Mouse (Mus musculus): Measurements from ENCODE around the gene Ubald2. TPM values are rescaled to one million over a fixed set of nuclear protein-coding genes. Genes with fewer than 3 reads are reported as not detected.
A peak's percentile ranks its signal among the peaks of the same experiment; 100 is the strongest.

Gene Ubald2
- polyA plus RNA-seq (2016; fragmentation: Nextera tagmentation; extraction: Ambion mirVana), result 53.8 and 72.3 TPM in 2 replicates

- ATAC-seq (ENCODE audit: low FRiP score, low read depth), result peak; percentile 96
- Histone ChIP-seq H3K27ac (peak within 1 kb of the TSS; percentile 84), H3K27me3 (replicated peaks) (no peaks in the 10 kb centered on the region), H3K4me2 (replicated peaks) (peak within 1 kb of the TSS; percentile 84), H3K36me3 (peaks cover 21% of the 10 kb centered on the region), H3K9me3 (no peaks in the 10 kb centered on the region), H3K4me1 (peaks cover 29% of the 10 kb centered on the region), H3K4me3 (peak within 1 kb of the TSS; percentile 95), H3K9ac (peak within 1 kb of the TSS; percentile 97)
- WGBS, result 2% methylated on average over 66 of the region's 66 CpGs
Observed at GRCm38 (mm10) chr11:116433356-116434286, at the start of gene Ubald2. TSS of gene Ubald2 (plus strand) at chr11:116434094.

GRCm38 (mm10) chr11:116384171-116384570 is 49.7 kb upstream of the Ubald2 start:
- ATAC-seq (ENCODE audit: low FRiP score, low read depth), result no peak

GRCm38 (mm10) chr11:116385999-116386398 is 47.9 kb upstream of the Ubald2 start:
- H3K9me3 ChIP-seq, result no peaks in the 10 kb centered on the region
- no peak overlapping the region for H3K27ac ChIP-seq
- peaks cover 8% of the 10 kb centered on the region; the same call in 1 of the 2 replicates for H3K36me3 ChIP-seq
- H3K4me2 ChIP-seq (replicated peaks), result no peak overlapping the region; the same call in 1 of the 2 replicates
- no peaks in the 10 kb centered on the region for H3K27me3 ChIP-seq (replicated peaks)
- H3K4me3 ChIP-seq, result no peak overlapping the region
- 66% methylated on average over 5 of the region's 5 CpGs for WGBS
- no peak overlapping the region for H3K9ac ChIP-seq
- H3K4me1 ChIP-seq, result peaks cover 19% of the 10 kb centered on the region
- ATAC-seq (ENCODE audit: low FRiP score, low read depth), result no peak

More at GRCm38 (mm10) chr11:116384171-116384570, 49.7 kb upstream of the Ubald2 start:
- H3K4me2 ChIP-seq (replicated peaks), result no peak overlapping the region
- no peaks in the 10 kb centered on the region for H3K9me3 ChIP-seq
- H3K9ac ChIP-seq, result no peak overlapping the region
- H3K27me3 ChIP-seq (replicated peaks), result no peaks in the 10 kb centered on the region
- H3K27ac ChIP-seq, result no peak overlapping the region
- peaks cover 8% of the 10 kb centered on the region; the same call in 1 of the 2 replicates for H3K36me3 ChIP-seq
- 85% methylated on average over 11 of the region's 11 CpGs for WGBS
- H3K4me1 ChIP-seq, result peaks cover 19% of the 10 kb centered on the region
- no peak overlapping the region for H3K4me3 ChIP-seq

- peak overlapping the region; percentile 47 for H3K4me2 ChIP-seq (replicated peaks)
- H3K27ac ChIP-seq, result 0 out of 2 replicates have a peak overlapping the region, but pooled peaks have one; percentile 23
- 19% methylated on average over 14 of the region's 16 CpGs for WGBS
- peaks cover 5% of the 10 kb centered on the region; the same call in 1 of the 2 replicates for H3K36me3 ChIP-seq
- peaks cover 19% of the 10 kb centered on the region for H3K4me1 ChIP-seq
- H3K9me3 ChIP-seq, result no peaks in the 10 kb centered on the region
- no peak for ATAC-seq (ENCODE audit: low FRiP score, low read depth)
- H3K9ac ChIP-seq, result peak overlapping the region; percentile 10; the same call in 1 of the 2 replicates
- no peaks in the 10 kb centered on the region for H3K27me3 ChIP-seq (replicated peaks)
- H3K4me3 ChIP-seq, result no peak overlapping the region; the same call in 1 of the 2 replicates
Observed at GRCm38 (mm10) chr11:116387086-116388071, 46.5 kb upstream of the Ubald2 start.

- peak; percentile 44; the same call in 1 of the 2 replicates for ATAC-seq (ENCODE audit: low FRiP score, low read depth)
- H3K27me3 ChIP-seq (replicated peaks), result no peaks in the 10 kb centered on the region
- no peaks in the 10 kb centered on the region for H3K9me3 ChIP-seq
- 69% methylated on average over 14 of the region's 14 CpGs for WGBS
- H3K4me3 ChIP-seq, result no peak overlapping the region
- no peak overlapping the region for H3K27ac ChIP-seq
- no peak overlapping the region for H3K9ac ChIP-seq
- peaks cover 19% of the 10 kb centered on the region for H3K4me1 ChIP-seq
- H3K36me3 ChIP-seq, result peaks cover 5% of the 10 kb centered on the region; the same call in 1 of the 2 replicates
- peak overlapping the region; percentile 27; the same call in 1 of the 2 replicates for H3K4me2 ChIP-seq (replicated peaks)
Observed at GRCm38 (mm10) chr11:116388841-116389480, 44.9 kb upstream of the Ubald2 start.

- Histone ChIP-seq H3K9ac (no peak overlapping the region), H3K27ac (no peak overlapping the region), H3K36me3 (peaks cover 11% of the 10 kb centered on the region; the same call in 1 of the 2 replicates), H3K4me1 (no peaks in the 10 kb centered on the region), H3K27me3 (replicated peaks) (no peaks in the 10 kb centered on the region), H3K4me3 (no peak overlapping the region), H3K9me3 (no peaks in the 10 kb centered on the region), H3K4me2 (replicated peaks) (no peak overlapping the region)
- 96% methylated on average over 4 of the region's 4 CpGs for WGBS
- ATAC-seq (ENCODE audit: low FRiP score, low read depth), result no peak
Observed at GRCm38 (mm10) chr11:116394769-116395168, 39.1 kb upstream of the Ubald2 start.

GRCm38 (mm10) chr11:116396276-116396933 is 37.5 kb upstream of the Ubald2 start:
- H3K36me3 ChIP-seq, result peaks cover 11% of the 10 kb centered on the region; the same call in 1 of the 2 replicates
- no peaks in the 10 kb centered on the region for H3K27me3 ChIP-seq (replicated peaks)
- H3K9me3 ChIP-seq, result no peaks in the 10 kb centered on the region
- ATAC-seq (ENCODE audit: low FRiP score, low read depth), result no peak
- H3K4me1 ChIP-seq, result no peaks in the 10 kb centered on the region
- no peak overlapping the region for H3K27ac ChIP-seq
- 91% methylated on average over 11 of the region's 11 CpGs for WGBS
- H3K9ac ChIP-seq, result no peak overlapping the region
- no peak overlapping the region for H3K4me3 ChIP-seq
- H3K4me2 ChIP-seq (replicated peaks), result no peak overlapping the region

GRCm38 (mm10) chr11:116396934-116397330 is 37.0 kb upstream of the Ubald2 start:
- Histone ChIP-seq H3K9ac (no peak overlapping the region), H3K27ac (no peak overlapping the region), H3K4me1 (peaks cover 2% of the 10 kb centered on the region; the same call in 1 of the 2 replicates), H3K27me3 (replicated peaks) (no peaks in the 10 kb centered on the region), H3K36me3 (peaks cover 11% of the 10 kb centered on the region; the same call in 1 of the 2 replicates), H3K4me2 (replicated peaks) (no peak overlapping the region), H3K9me3 (no peaks in the 10 kb centered on the region), H3K4me3 (no peak overlapping the region)
- WGBS, result 93% methylated on average over 3 of the region's 3 CpGs
- no peak for ATAC-seq (ENCODE audit: low FRiP score, low read depth)

GRCm38 (mm10) chr11:116397517-116398347 is 36.2 kb upstream of the Ubald2 start:
- H3K4me1 ChIP-seq, result peaks cover 3% of the 10 kb centered on the region; the same call in 1 of the 2 replicates
- 88% methylated on average over 8 of the region's 8 CpGs for WGBS
- no peak overlapping the region for H3K27ac ChIP-seq
- H3K9ac ChIP-seq, result no peak overlapping the region
- no peaks in the 10 kb centered on the region for H3K27me3 ChIP-seq (replicated peaks)
- H3K4me2 ChIP-seq (replicated peaks), result no peak overlapping the region
- no peak for ATAC-seq (ENCODE audit: low FRiP score, low read depth)
- no peaks in the 10 kb centered on the region for H3K9me3 ChIP-seq
- no peak overlapping the region for H3K4me3 ChIP-seq
- peaks cover 11% of the 10 kb centered on the region; the same call in 1 of the 2 replicates for H3K36me3 ChIP-seq

GRCm38 (mm10) chr11:116398348-116398677 is 35.6 kb upstream of the Ubald2 start:
- Histone ChIP-seq H3K9me3 (no peaks in the 10 kb centered on the region), H3K4me3 (no peak overlapping the region), H3K9ac (no peak overlapping the region), H3K27ac (no peak overlapping the region), H3K36me3 (peaks cover 16% of the 10 kb centered on the region; the same call in 1 of the 2 replicates), H3K4me2 (replicated peaks) (no peak overlapping the region), H3K27me3 (replicated peaks) (no peaks in the 10 kb centered on the region), H3K4me1 (peaks cover 3% of the 10 kb centered on the region; the same call in 1 of the 2 replicates)
- ATAC-seq (ENCODE audit: low FRiP score, low read depth), result no peak
- 79% methylated on average over 11 of the region's 11 CpGs for WGBS
